Mouse (Mus musculus): ENCODE measurements around the gene Dnaja2.

- TF ChIP-seq CTCF (IDR thresholded peaks at IDR 0.05; ENCODE audit: low read depth) = no peak
- TF ChIP-seq EP300 (optimal IDR thresholded peaks at IDR 0.05) = no peak
These were observed 40.2 kb upstream of the Dnaja2 start for GRCm38 (mm10) chr8:85595391-85595790.

Data from stomach, postnatal 0 days (tissue).